Mouse (Mus musculus) neural tube, embryonic 11.5 days (tissue): ENCODE results near the gene Atp1a2. TPM values are rescaled to one million over a fixed set of nuclear protein-coding genes. Genes with fewer than 3 reads are reported as not detected.

Source experiments
- ATAC-seq: fragments of 200-750 bp; cut with Nextera tagmentation; 2 replicates; pipeline ENCODE4 v1.8.0; 2017; ENCODE audit warnings: moderate number of reproducible peaks, mild to moderate bottlenecking, moderate TSS enrichment, moderate library complexity; ENCODE audit not compliant: insufficient read depth, low FRiP score, low TSS enrichment
- DNase-seq: peaks from one replicate; pipeline ENCODE4 v3.0.0-alpha.2; 2015; ENCODE audit warnings: low spot score
- H3K27ac ChIP-seq: fragments of 300-500 bp; sonication (generic); 2 replicates; pipeline ENCODE4 v1.5.1; 2014; ENCODE audit warnings: low read depth, mild to moderate bottlenecking, low read length
- H3K27me3 ChIP-seq: fragments of 300-500 bp; sonication (generic); 2 replicates; pipeline ENCODE4 v1.6.1; 2014; ENCODE audit warnings: mild to moderate bottlenecking, low read length, mixed read lengths; ENCODE audit not compliant: control insufficient read depth, insufficient read depth
- H3K36me3 ChIP-seq: fragments of 300-500 bp; sonication (generic); 2 replicates; pipeline ENCODE4 v1.6.1; 2014; ENCODE audit warnings: mild to moderate bottlenecking, low read length, moderate library complexity, mixed read lengths; ENCODE audit not compliant: control insufficient read depth, insufficient read depth
- H3K4me1 ChIP-seq: fragments of 300-500 bp; sonication (generic); 2 replicates; pipeline ENCODE4 v1.6.1; 2014; ENCODE audit warnings: low read length, mixed read lengths; ENCODE audit not compliant: control insufficient read depth, insufficient read depth
- H3K4me2 ChIP-seq: fragments of 300-500 bp; sonication (generic); 2 replicates; pipeline ENCODE4 v1.6.1; 2014; ENCODE audit warnings: low read depth, mild to moderate bottlenecking, moderate library complexity
- H3K4me3 ChIP-seq: fragments of 300-500 bp; sonication (generic); 2 replicates; pipeline ENCODE4 v1.5.1; 2014; ENCODE audit warnings: low read depth, low read length
- H3K9ac ChIP-seq: fragments of 300-500 bp; sonication (generic); 2 replicates; pipeline ENCODE4 v1.6.1; 2014; ENCODE audit warnings: mild to moderate bottlenecking, low read length
- H3K9me3 ChIP-seq: fragments of 300-500 bp; sonication (generic); 2 replicates; pipeline ENCODE4 v1.6.1; 2016; ENCODE audit warnings: low read length; ENCODE audit not compliant: control insufficient read depth
- whole genome bisulfite sequencing: fragments of 180-500 bp; shearing (Covaris S2); extraction: QIAGEN DNeasy Blood & Tissue Kit; methylation state at CpG from one replicate; pipeline ENCODE4 v1.1.7; 2014; 5-methylcytosine and 5-hydroxymethylcytosine counted together
- polyA plus RNA-seq: library from polyadenylated mRNA; unstranded; fragments of >200 nt; fragmentation: Nextera tagmentation; extraction: Ambion mirVana; gene quantifications from 2 replicates; pipeline ENCODE4 v1.2.1, GENCODE M21; 2014

The Atp1a2 gene
- polyA plus RNA-seq, 1 experiment from 2014 or later, result 1.3 TPM

DNA sequence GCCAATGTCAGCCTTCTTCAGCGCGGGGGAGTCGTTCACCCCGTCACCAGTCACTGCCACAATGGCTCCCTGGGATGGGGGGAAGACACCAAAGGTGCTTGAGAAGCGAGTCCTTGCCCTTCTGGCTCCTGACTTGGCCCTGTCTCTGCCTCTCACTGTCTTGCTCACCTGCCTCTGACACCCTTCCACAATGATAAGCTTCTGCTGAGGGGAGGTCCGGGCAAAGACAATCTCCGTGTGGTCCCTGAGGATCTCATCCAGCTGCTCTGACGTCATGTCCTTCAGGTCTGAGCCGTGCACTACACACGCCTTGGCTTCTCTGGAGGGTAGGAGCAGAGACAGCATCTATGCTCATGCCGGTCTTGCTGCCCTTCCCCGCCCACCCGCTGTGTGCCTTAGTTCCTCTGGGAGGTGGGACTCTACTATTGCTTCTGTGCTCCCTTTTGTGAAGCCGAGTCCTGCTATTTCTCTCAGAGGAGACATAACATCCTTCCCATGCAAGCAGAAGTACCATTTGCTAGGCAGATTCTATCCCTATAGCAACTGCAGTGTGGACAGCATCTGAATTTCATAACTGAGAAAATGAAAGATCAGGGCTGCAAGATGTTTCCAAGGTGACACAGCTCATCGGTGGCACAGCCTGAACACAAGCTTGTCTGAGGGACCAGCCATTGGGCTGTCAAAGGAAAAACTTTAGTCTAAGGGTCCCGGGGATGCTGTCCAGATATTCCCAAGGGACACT, 17.9 kb downstream of the Atp1a2 start:
- no peak overlapping the region for H3K4me2 ChIP-seq
- H3K27ac ChIP-seq, result no peak overlapping the region
- no peaks in the 10 kb centered on the region for H3K4me1 ChIP-seq
- DNase-seq (no peak), ATAC-seq (no peak)
- no peaks in the 10 kb centered on the region for H3K9me3 ChIP-seq
- H3K4me3 ChIP-seq, result no peak overlapping the region
- WGBS, result 84% methylated on average over 16 of the region's 16 CpGs
- no peaks in the 10 kb centered on the region for H3K36me3 ChIP-seq
- no peaks in the 10 kb centered on the region for H3K27me3 ChIP-seq
- no peak overlapping the region for H3K9ac ChIP-seq

DNA sequence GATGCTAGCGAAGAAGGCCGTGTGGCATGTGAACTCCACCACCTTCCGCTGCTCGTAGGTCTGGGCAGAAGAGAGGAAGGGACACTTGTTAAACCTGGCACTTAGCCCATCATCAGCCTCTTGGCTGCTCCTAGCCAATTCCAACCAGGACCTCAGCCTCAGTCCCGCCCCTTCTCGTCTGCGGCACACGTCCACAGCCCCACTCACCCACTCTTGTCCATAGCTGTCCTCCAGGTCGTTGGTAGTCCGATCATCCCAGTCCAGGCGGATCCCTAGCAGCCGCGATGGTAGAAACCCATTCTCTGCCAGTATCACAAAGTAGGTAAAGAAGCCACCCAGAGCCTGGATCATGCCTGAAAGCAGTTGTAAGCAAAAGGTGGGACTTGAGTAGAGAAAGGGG, 19.5 kb downstream of the Atp1a2 start:
- no peaks in the 10 kb centered on the region for H3K27me3 ChIP-seq
- H3K9me3 ChIP-seq, result no peaks in the 10 kb centered on the region
- H3K4me3 ChIP-seq, result no peak overlapping the region
- WGBS, result 94% methylated on average over 13 of the region's 13 CpGs
- H3K27ac ChIP-seq, result no peak overlapping the region
- DNase-seq (no peak), ATAC-seq (no peak)
- no peaks in the 10 kb centered on the region for H3K36me3 ChIP-seq
- no peaks in the 10 kb centered on the region for H3K4me1 ChIP-seq
- no peak overlapping the region for H3K9ac ChIP-seq
- no peak overlapping the region for H3K4me2 ChIP-seq

DNA sequence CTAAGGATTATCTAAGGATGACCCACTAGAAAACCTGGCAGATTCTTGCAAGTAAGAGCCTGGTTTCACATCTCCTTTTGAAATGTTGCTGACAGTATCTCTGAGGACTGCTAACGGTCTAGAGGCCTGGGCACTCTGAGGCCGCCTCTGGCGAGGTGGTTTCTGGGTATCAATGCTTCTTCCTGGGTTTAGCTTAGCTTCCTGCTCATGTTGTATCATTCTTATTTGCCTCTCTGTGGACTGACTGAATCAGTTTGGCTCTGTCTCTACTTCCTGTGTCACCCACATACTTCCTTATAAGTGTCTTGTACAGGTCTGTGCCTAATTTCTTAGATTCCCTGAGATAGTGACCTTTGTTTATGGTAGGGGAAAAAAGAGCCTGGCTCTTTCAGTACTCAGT, 20.7 kb downstream of the Atp1a2 start:
- no peak overlapping the region for H3K4me2 ChIP-seq
- no peak overlapping the region for H3K27ac ChIP-seq
- no peaks in the 10 kb centered on the region for H3K27me3 ChIP-seq
- no peak overlapping the region for H3K9ac ChIP-seq
- no peaks in the 10 kb centered on the region for H3K9me3 ChIP-seq
- H3K4me3 ChIP-seq, result no peak overlapping the region
- DNase-seq (no peak), ATAC-seq (no peak)
- no peaks in the 10 kb centered on the region for H3K36me3 ChIP-seq
- WGBS, result 81% methylated on average over 3 of the region's 3 CpGs
- H3K4me1 ChIP-seq, result no peaks in the 10 kb centered on the region

DNA sequence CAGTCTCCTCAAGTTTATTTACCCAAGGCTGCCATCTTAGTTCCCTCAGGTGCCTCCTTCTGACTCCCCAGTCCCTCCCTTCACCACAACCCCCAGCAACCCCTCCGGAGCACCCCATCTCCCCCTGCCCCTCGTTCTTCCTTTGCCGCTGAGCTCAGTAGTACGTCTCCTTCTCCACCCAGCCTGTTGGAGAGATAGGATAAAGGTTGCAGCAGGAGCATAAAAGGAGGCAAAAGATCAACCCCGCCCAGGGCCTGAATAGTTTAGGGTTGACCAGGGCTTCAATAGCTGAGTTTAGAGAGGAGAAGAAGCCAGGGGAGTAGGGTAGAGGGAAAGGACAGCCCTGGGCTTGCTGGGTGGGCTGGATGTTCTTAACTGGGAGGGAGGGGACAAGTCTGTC, 23.3 kb downstream of the Atp1a2 start:
- no peak for DNase-seq
- Histone ChIP-seq H3K9me3 (no peaks in the 10 kb centered on the region), H3K9ac (no peak overlapping the region), H3K4me1 (no peaks in the 10 kb centered on the region; the same call in 1 of the 2 replicates), H3K36me3 (no peaks in the 10 kb centered on the region), H3K27ac (no peak overlapping the region), H3K4me2 (no peak overlapping the region), H3K4me3 (no peak overlapping the region), H3K27me3 (no peaks in the 10 kb centered on the region)
- WGBS, result 75% methylated on average over 5 of the region's 5 CpGs
- no peak for ATAC-seq

DNA sequence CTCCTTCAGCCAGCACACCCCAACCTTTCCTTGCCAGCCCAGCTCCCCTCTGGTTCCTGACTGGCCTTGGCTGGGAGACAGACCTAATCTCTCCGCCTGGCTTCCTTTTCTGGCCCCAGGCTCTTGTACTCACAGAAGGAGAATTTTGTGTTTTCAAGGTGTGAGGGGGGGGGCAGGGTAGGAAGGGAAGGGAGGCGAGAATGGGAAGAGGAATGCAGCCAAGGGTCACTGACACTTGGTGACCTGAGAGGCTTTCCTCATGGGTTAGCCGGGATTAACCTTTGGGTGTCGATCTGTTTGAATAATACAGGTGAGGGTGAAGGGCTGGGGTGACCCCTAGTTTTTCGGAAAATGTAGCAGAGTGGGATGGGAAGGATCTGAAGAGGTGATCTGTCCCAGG, 23.7 kb downstream of the Atp1a2 start:
- ATAC-seq (no peak), DNase-seq (no peak)
- H3K9ac ChIP-seq, result no peak overlapping the region
- H3K36me3 ChIP-seq, result no peaks in the 10 kb centered on the region
- H3K4me2 ChIP-seq, result no peak overlapping the region
- no peaks in the 10 kb centered on the region for H3K27me3 ChIP-seq
- no peaks in the 10 kb centered on the region; the same call in 1 of the 2 replicates for H3K4me1 ChIP-seq
- WGBS, result 63% methylated on average over 5 of the region's 5 CpGs
- H3K4me3 ChIP-seq, result no peak overlapping the region
- H3K27ac ChIP-seq, result no peak overlapping the region
- H3K9me3 ChIP-seq, result no peaks in the 10 kb centered on the region

DNA sequence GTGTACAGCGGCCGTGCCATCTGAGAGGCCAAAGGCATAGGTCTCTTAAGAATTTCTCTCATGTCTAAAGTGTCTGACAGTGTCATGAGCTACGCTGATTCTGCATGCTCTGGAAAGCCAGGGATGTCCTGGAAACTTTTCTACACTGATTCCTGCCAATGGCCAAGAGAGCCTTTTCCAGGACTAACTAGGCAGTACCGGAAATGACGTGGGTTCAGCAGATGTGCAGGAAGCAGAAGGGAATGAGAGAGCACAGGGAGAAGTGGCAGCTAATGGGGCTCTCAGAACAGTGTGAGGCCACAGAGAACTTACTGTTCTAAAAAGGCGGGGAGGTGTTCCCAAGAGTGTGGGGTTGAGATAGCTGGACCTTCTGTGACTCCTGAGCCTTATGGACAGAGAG, 24.5 kb downstream of the Atp1a2 start:
- DNase-seq (no peak), ATAC-seq (no peak)
- Histone ChIP-seq H3K27me3 (no peaks in the 10 kb centered on the region), H3K36me3 (no peaks in the 10 kb centered on the region), H3K9ac (no peak overlapping the region), H3K4me1 (no peaks in the 10 kb centered on the region; the same call in 1 of the 2 replicates), H3K4me3 (no peak overlapping the region), H3K4me2 (no peak overlapping the region), H3K27ac (no peak overlapping the region), H3K9me3 (no peaks in the 10 kb centered on the region)
- WGBS, result 88% methylated on average over 6 of the region's 6 CpGs

DNA sequence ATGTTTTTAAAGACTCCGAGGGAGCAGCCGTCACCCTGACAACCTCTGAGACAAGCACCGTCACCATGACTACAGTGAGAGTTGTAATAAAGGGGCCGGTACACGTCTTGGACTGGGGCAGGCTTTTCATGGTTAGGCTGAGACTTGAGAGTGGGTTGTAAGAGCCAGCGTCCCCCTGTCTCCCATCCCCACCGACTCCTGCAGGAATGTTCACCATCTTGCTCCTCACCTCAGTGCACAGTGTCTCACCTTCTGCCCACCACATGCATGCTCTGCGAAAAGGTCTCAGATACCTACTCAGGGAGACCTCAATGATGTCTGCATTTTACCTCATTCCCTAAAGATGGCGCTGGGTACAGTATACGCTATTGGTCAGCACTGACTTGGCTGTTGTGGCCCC, 26.1 kb downstream of the Atp1a2 start:
- H3K4me2 ChIP-seq, result no peak overlapping the region
- H3K4me1 ChIP-seq, result no peaks in the 10 kb centered on the region; the same call in 1 of the 2 replicates
- DNase-seq, result no peak
- no peak overlapping the region for H3K4me3 ChIP-seq
- no peak overlapping the region for H3K9ac ChIP-seq
- H3K27me3 ChIP-seq, result no peaks in the 10 kb centered on the region
- H3K27ac ChIP-seq, result no peak overlapping the region
- H3K9me3 ChIP-seq, result no peaks in the 10 kb centered on the region
- 55% methylated on average over 10 of the region's 10 CpGs for WGBS
- H3K36me3 ChIP-seq, result no peaks in the 10 kb centered on the region
- peak; percentile 75 for ATAC-seq

DNA sequence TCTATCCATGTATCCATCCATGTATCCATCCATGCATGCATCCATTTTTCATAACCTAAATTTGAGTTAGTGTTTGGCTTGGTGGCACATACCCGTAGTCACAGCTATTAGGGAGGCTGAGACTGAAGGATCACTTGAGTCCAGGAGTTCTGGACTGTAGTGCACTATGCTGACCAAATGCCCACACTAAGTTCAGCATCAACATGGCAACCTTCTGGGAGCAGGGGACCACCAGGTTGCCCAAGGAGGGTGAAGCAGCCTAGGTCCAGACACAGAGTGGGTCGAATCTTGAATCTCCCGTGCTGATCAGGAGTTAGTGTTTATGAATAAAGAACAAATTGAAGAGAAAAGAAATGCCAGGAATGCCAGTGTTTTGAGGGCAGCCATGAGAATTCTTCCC, 26.7 kb downstream of the Atp1a2 start:
- no peak overlapping the region for H3K27ac ChIP-seq
- no peak overlapping the region for H3K4me3 ChIP-seq
- ATAC-seq (peak; percentile 31; the same call in 1 of the 2 replicates), DNase-seq (no peak)
- H3K27me3 ChIP-seq, result no peaks in the 10 kb centered on the region
- WGBS, result 86% methylated on average over 3 of the region's 3 CpGs
- H3K9ac ChIP-seq, result no peak overlapping the region
- H3K36me3 ChIP-seq, result no peaks in the 10 kb centered on the region
- no peak overlapping the region for H3K4me2 ChIP-seq
- H3K9me3 ChIP-seq, result no peaks in the 10 kb centered on the region
- H3K4me1 ChIP-seq, result no peaks in the 10 kb centered on the region; the same call in 1 of the 2 replicates

DNA sequence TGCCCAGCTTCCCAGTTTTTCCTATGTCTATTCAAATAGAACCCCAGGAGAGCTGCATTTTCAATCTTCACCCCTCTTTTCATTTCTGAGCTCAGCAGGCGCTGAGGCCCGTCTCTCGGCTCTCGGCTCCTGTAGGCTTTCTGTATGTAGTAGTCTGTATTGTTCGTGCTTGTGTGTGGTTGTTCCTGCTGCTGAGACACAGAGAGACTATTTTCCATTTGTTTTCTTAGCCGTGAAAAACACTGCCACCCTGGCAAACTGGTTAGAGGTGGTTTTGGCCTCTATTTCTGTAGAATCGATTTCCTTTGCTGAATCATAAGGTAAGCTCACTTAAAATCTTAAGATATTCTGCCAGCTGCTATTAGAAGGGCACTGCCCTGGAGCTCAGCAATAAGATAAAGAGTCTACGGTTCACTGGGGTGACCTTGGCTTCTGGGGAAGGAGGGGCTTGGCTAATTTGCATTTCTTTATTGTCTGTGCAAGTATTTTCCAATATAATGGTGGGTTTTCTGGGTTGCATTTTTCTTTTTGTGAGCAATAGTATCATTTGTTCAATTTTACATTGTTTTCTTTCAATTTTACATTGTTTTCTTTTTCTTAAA, 36.3 kb downstream of the Atp1a2 start, which contains the start of gene Igsf8:
Igsf8 (plus strand) TSS at position 165 of the 602 bp plus-strand sequence.
- Histone ChIP-seq H3K4me2 (peak within 1 kb of the TSS; percentile 24), H3K4me3 (no peak within 1 kb of the TSS), H3K9ac (peak within 1 kb of the TSS; percentile 33; the same call in 1 of the 2 replicates), H3K27me3 (no peaks in the 10 kb centered on the region), H3K27ac (peak within 1 kb of the TSS; percentile 5), H3K9me3 (no peaks in the 10 kb centered on the region), H3K4me1 (peaks cover 3% of the 10 kb centered on the region; the same call in 1 of the 2 replicates), H3K36me3 (no peaks in the 10 kb centered on the region)
- DNase-seq (peak; percentile 51), ATAC-seq (peak; percentile 76; the same call in 1 of the 2 replicates)
- 40% methylated on average over 8 of the region's 8 CpGs for WGBS
